Mouse (Mus musculus): ENCODE measurements around the gene P2ry4. TPM values are rescaled to one million over a fixed set of nuclear protein-coding genes. Genes with fewer than 3 reads are reported as not detected.

The P2ry4 gene
- 0.05 and 0.06 TPM in 2 replicates for polyA plus RNA-seq (2012; rRNA removed)

DNA sequence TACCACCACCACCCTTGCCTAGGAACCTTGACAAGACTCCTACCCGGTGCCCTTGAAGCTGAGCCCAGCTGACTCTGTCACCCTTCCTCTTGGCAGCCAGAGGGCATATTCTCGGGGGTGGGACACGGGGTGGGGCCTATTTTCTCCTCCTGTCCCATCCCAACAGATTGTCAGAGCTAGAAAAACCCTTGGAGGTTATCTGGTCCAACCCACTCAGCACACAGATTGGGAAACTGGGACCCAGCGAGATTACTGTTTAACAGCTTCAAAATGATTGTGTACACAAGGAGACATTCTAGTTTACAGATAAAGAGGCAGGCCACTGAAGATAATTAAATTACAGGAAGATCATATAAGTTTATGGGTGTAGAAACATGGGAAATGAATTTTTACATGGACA, at the start of gene P2ry4:
TSS of gene P2ry4 (minus strand) at position 79 of the 400 bp plus-strand sequence.

DNA sequence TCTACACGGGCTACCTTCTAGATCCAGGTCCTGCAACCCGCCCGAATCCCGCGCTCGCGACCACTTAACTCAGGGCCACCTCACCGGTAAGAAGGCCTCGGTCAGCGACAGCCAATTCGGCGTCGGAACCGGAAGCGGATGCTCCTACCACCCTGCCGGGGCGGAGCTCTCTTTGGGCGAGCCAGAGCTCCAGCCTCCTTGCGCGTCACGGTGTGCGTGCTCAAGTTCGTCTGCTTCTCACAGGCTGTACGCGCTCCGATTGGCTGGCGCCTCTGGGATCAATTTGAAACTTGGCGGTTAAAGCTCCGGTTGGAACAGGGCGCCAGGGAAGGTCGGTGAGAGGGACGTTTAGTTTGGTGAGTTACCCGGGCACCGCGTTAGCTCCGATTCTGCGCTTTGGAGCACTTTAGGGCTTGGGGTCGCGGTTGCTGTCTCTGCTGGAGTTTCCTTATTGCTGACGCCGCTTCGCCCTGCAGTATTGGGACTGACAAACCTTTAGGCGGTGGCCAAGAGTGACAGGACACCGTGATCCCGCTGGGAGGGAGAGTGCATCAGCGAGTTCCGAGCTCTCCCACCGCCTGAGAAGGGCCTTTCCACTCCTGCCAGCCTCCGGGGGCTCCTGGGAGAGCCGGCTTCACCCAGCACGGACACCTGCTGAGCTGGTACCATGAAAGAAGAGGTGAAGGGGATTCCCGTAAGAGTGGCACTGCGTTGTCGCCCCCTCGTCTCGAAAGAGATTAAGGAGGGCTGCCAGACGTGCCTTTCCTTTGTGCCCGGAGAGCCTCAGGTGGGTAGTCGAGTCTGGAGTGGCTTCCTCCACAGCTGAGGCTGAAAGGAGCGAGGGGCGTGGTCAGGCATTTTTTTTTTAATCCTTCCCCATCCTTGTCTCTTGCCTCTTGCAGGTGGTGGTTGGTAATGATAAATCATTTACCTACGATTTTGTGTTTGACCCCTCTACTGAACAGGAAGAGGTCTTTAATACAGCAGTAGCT, 31.4 kb upstream of the P2ry4 start, which contains the start of gene Pdzd11:
TSS of gene Pdzd11 (minus strand) at position 767 of the 992 bp plus-strand sequence.

DNA sequence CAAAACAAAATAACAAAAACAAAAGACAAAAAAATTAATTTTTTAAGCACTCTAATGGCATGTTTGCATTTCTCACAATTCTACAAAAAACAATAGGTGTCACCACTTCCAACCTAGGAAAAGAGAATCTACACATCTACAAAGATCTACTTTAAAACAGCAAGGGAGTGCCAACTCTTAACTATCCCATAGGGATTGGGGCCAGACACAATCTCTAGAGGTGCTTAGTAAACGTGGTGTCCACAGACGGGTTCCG, 30.8 kb upstream of the P2ry4 start, which contains the start of gene Kif4:
TSS of gene Kif4 (plus strand) at position 192 of the 256 bp plus-strand sequence.

DNA sequence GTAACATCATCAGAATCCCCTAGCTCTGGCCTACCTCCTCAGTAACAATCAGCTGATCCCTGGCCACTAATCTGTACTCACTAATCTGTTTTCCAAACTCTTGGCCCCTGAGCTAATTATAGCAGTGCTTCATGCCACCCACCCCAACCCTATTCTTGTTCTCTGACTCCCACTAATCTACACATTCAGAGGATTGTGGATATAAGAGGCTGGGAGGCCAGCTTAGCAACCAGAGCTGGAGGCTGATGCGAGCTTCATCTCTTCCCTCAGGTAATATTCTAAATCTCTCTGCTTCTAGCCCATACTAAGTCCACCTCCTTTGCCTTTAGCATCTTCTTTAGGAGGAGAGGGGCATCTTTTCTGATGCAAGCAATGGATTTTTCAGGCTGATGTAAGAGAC, 10.6 kb upstream of the P2ry4 start, which contains the start of gene Arr3:
TSS of gene Arr3 (plus strand) at position 184 of the 400 bp plus-strand sequence.

DNA sequence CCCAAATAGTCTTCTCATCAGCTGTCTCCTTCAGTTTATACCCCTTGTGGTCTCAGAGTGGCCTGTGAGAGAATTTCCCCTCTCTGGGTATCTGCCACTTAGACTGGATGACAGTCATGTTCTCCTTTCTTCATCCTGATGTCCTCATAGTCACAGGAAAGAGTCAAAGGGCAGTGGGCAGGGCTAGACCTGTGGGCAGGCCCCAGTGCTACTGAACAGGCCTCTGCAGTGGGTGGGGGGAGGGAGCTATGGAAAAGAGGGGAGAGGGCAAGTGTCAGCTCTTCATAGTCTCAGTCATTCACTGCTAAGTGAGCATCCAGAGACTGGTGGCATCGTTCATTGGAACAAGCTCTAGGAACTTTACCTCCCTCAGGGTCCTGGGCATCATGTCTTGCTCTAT, 22.7 kb downstream of the P2ry4 start, which contains the start of gene Awat1:
TSS of gene Awat1 (plus strand) at position 301 of the 400 bp plus-strand sequence.

Other genes starting within 250 kb of the P2ry4 start
- gene Otud6a, start 165.9 kb downstream of the P2ry4 start, polyA plus RNA-seq (2012; rRNA removed): not detected in 2 replicates
- 0.67 and 0.79 TPM in 2 replicates for gene Awat2, start 152.2 kb downstream of the P2ry4 start, polyA plus RNA-seq (2012; rRNA removed)
- gene Igbp1, start 100.6 kb downstream of the P2ry4 start, polyA plus RNA-seq (2012; rRNA removed): 13.3 and 18.1 TPM in 2 replicates
- not detected in 2 replicates for gene Dgat2l6, start 70.0 kb downstream of the P2ry4 start, polyA plus RNA-seq (2012; rRNA removed)
- not detected in 2 replicates for gene Awat1, start 22.6 kb downstream of the P2ry4 start, polyA plus RNA-seq (2012; rRNA removed)
- gene Arr3, start 10.6 kb upstream of the P2ry4 start, polyA plus RNA-seq (2012; rRNA removed): not detected in 2 replicates
- gene Kif4, start 30.9 kb upstream of the P2ry4 start, polyA plus RNA-seq (2012; rRNA removed): 1.1 and 1.9 TPM in 2 replicates
- 10.7 and 14.5 TPM in 2 replicates for gene Pdzd11, start 31.7 kb upstream of the P2ry4 start, polyA plus RNA-seq (2012; rRNA removed)
- gene Gdpd2, start 135.0 kb upstream of the P2ry4 start, polyA plus RNA-seq (2012; rRNA removed): 53.7 and 59.2 TPM in 2 replicates
- gene Dlg3, start 172.9 kb upstream of the P2ry4 start, polyA plus RNA-seq (2012; rRNA removed): 7.8 and 15.1 TPM in 2 replicates

All from ovary, adult 2 months (tissue).